Comparison of ENCODE assay signal across 23 mouse cellular contexts in genomic region chr12:35667705-35668104, GRCm38 (mm10).
DNase-seq lines count a peak whose midpoint lies in the region; ATAC-seq and TF ChIP-seq lines count a peak whose summit lies in the region.
"Had no signal": no experiment of that assay in that cellular context is flagged by ENCODE, and none has a peak within 500 bp of the region (broad histone marks: within the 10 kb centered on the region; RNA-seq: fewer than 3 reads in every experiment).

No protein-coding gene starts in this region.

- peak overlapping the region; percentile 96; the same call in 1 of the 2 replicates for H3K27ac ChIP-seq in liver, adult 2 months (replicated peaks; ENCODE audit: insufficient read depth, low read depth, low read length)
- peak overlapping the region; percentile 50; the same call in 1 of the 2 replicates for H3K27ac ChIP-seq in liver, embryonic 13.5 days
- H3K27ac ChIP-seq in liver, embryonic 16.5 days (ENCODE audit: low read length), result peak overlapping the region; percentile 36
- H3K27ac ChIP-seq in intestine, embryonic 15.5 days, result no peak overlapping the region
- H3K27ac ChIP-seq: embryonic facial prominence, embryonic 12.5 days; embryonic facial prominence, embryonic 15.5 days; forebrain, embryonic 12.5 days; forebrain, embryonic 15.5 days; hindbrain, embryonic 12.5 days; hindbrain, embryonic 15.5 days had no signal

- no peak overlapping the region for H3K9ac ChIP-seq in liver, adult 2 months (ENCODE audit: low read depth, low read length)
- H3K9ac ChIP-seq in liver, embryonic 13.5 days, result no peak overlapping the region
- H3K9ac ChIP-seq in liver, embryonic 16.5 days (ENCODE audit: low read depth, low read length), result no peak overlapping the region
- no peak overlapping the region for H3K9ac ChIP-seq in intestine, embryonic 15.5 days
- H3K9ac ChIP-seq: embryonic facial prominence, embryonic 12.5 days; embryonic facial prominence, embryonic 15.5 days; forebrain, embryonic 12.5 days; forebrain, embryonic 15.5 days; hindbrain, embryonic 12.5 days; hindbrain, embryonic 15.5 days had no signal

- TF ChIP-seq POLR2A in liver, adult 2 months (IDR thresholded peaks at IDR 0.05; ENCODE audit: extremely low read depth, insufficient read depth, low read length), result no peak

- H3K4me3 ChIP-seq in liver, adult 2 months (ENCODE audit: insufficient read depth, low read depth, low read length), result no peak overlapping the region
- H3K4me3 ChIP-seq in liver, embryonic 13.5 days (replicated peaks), result no peak overlapping the region
- H3K4me3 ChIP-seq in liver, embryonic 16.5 days (ENCODE audit: low read depth, low read length), result no peak overlapping the region
- no peak overlapping the region for H3K4me3 ChIP-seq in intestine, embryonic 15.5 days (replicated peaks)
- H3K4me3 ChIP-seq: embryonic facial prominence, embryonic 12.5 days; embryonic facial prominence, embryonic 15.5 days; forebrain, embryonic 12.5 days; forebrain, embryonic 15.5 days; hindbrain, embryonic 12.5 days; hindbrain, embryonic 15.5 days had no signal

- no peaks in the 10 kb centered on the region for H3K36me3 ChIP-seq in liver, adult 2 months (ENCODE audit: control insufficient read depth, insufficient read depth, low read length)
- H3K36me3 ChIP-seq in liver, embryonic 13.5 days, result no peaks in the 10 kb centered on the region
- no peaks in the 10 kb centered on the region for H3K36me3 ChIP-seq in liver, embryonic 16.5 days (ENCODE audit: control insufficient read depth, insufficient read depth)
- no peaks in the 10 kb centered on the region for H3K36me3 ChIP-seq in intestine, embryonic 15.5 days
- H3K36me3 ChIP-seq: embryonic facial prominence, embryonic 12.5 days; embryonic facial prominence, embryonic 15.5 days; forebrain, embryonic 12.5 days; forebrain, embryonic 15.5 days; hindbrain, embryonic 12.5 days; hindbrain, embryonic 15.5 days had no signal

- peak; percentile 6 for DNase-seq in liver
- peak; percentile 100 for DNase-seq in liver, adult 2 months (ENCODE audit: extremely low read depth, low read depth, low spot score)
- no peak for DNase-seq in liver, embryonic 13.5 days
- DNase-seq in left cerebral cortex, postnatal 25 days (ENCODE audit: low spot score in 2 of 2), result no peak
- no peak for DNase-seq in T-cell, adult 2 months (ENCODE audit: low spot score)
- no peak for DNase-seq in cerebellum, adult 18-20 months
- DNase-seq: adrenal gland, postnatal 10 days; adrenal gland, postnatal 36 days; cerebellum, adult 2 months; cerebellum, adult 9-11 months; cerebellum, postnatal 25 days; gastrocnemius, postnatal 14 days; heart, adult 11 months had no signal

- TF ChIP-seq CTCF in liver, adult 2 months (IDR thresholded peaks at IDR 0.05; ENCODE audit: low read depth, low read length), result no peak

- no peaks in the 10 kb centered on the region for H3K9me3 ChIP-seq in liver, embryonic 13.5 days (replicated peaks)
- H3K9me3 ChIP-seq in liver, embryonic 16.5 days (replicated peaks; ENCODE audit: control insufficient read depth, low read length), result no peaks in the 10 kb centered on the region
- H3K9me3 ChIP-seq in intestine, embryonic 15.5 days, result no peaks in the 10 kb centered on the region
- H3K9me3 ChIP-seq: embryonic facial prominence, embryonic 12.5 days; embryonic facial prominence, embryonic 15.5 days; forebrain, embryonic 12.5 days; forebrain, embryonic 15.5 days; hindbrain, embryonic 12.5 days; hindbrain, embryonic 15.5 days had no signal

- peak; percentile 76 for ATAC-seq in liver, embryonic 13.5 days (ENCODE audit: low read depth)
- peak; percentile 88 for ATAC-seq in liver, embryonic 16.5 days (ENCODE audit: low read depth)
- no peak for ATAC-seq in intestine, embryonic 15.5 days
- ATAC-seq: CD4-positive, CD25-positive, alpha-beta regulatory T cell, adult 4 months; forebrain, embryonic 15.5 days had no signal

- H3K4me1 ChIP-seq in liver, adult 2 months (ENCODE audit: control insufficient read depth, insufficient read depth, low read length), result peaks cover 14% of the 10 kb centered on the region
- no peaks in the 10 kb centered on the region for H3K4me1 ChIP-seq in liver, embryonic 13.5 days (replicated peaks)
- H3K4me1 ChIP-seq in liver, embryonic 16.5 days (ENCODE audit: control insufficient read depth, low read depth, low read length), result no peaks in the 10 kb centered on the region
- no peaks in the 10 kb centered on the region for H3K4me1 ChIP-seq in intestine, embryonic 15.5 days (replicated peaks)
- H3K4me1 ChIP-seq: embryonic facial prominence, embryonic 12.5 days; embryonic facial prominence, embryonic 15.5 days; forebrain, embryonic 12.5 days; forebrain, embryonic 15.5 days; hindbrain, embryonic 12.5 days; hindbrain, embryonic 15.5 days had no signal

- WGBS in liver, adult 2 months, result 24% methylated on average over 3 of the region's 3 CpGs
- WGBS in liver, embryonic 13.5 days (ENCODE audit: insufficient replicate concordance), result 68% methylated on average over 3 of the region's 3 CpGs
- WGBS in liver, embryonic 16.5 days (ENCODE audit: insufficient replicate concordance), result 70% methylated on average over 3 of the region's 3 CpGs
- WGBS in intestine, embryonic 15.5 days, result 57% methylated on average over 3 of the region's 3 CpGs

- H3K27me3 ChIP-seq in liver, adult 2 months (ENCODE audit: control insufficient read depth, insufficient read depth, low read length), result no peaks in the 10 kb centered on the region
- no peaks in the 10 kb centered on the region for H3K27me3 ChIP-seq in liver, embryonic 13.5 days
- no peaks in the 10 kb centered on the region for H3K27me3 ChIP-seq in liver, embryonic 16.5 days (ENCODE audit: control insufficient read depth, insufficient read depth, low read depth, low read length)
- H3K27me3 ChIP-seq in intestine, embryonic 15.5 days (replicated peaks), result no peaks in the 10 kb centered on the region
- H3K27me3 ChIP-seq: embryonic facial prominence, embryonic 12.5 days; embryonic facial prominence, embryonic 15.5 days; forebrain, embryonic 12.5 days; forebrain, embryonic 15.5 days; hindbrain, embryonic 12.5 days; hindbrain, embryonic 15.5 days had no signal

- no peaks in the 10 kb centered on the region for H3K79me2 ChIP-seq in liver, adult 2 months (ENCODE audit: control insufficient read depth, insufficient read depth, low read length)

- intact Hi-C loops in left cerebral cortex, postnatal 25 days (cut with DNase I), result no loop called here

- H3K4me2 ChIP-seq in liver, embryonic 13.5 days, result no peak overlapping the region
- H3K4me2 ChIP-seq in liver, embryonic 16.5 days (ENCODE audit: low read depth, low read length), result no peak overlapping the region
- H3K4me2 ChIP-seq in intestine, embryonic 15.5 days (replicated peaks), result no peak overlapping the region
- H3K4me2 ChIP-seq: embryonic facial prominence, embryonic 12.5 days; embryonic facial prominence, embryonic 15.5 days; forebrain, embryonic 12.5 days; forebrain, embryonic 15.5 days; heart, embryonic 11.5 days; hindbrain, embryonic 12.5 days; hindbrain, embryonic 15.5 days had no signal

Comparison
In these comparisons a context has a peak if more than half of its experiments do, and no peak if none do; other contexts are left out.
1. DNase-seq: peak in liver (single experiment) and liver, adult 2 months (single experiment); none in liver, embryonic 13.5 days (single experiment), left cerebral cortex, postnatal 25 days (0 of 2), T-cell, adult 2 months (single experiment) and cerebellum, adult 18-20 months (0 of 2).